Mouse (Mus musculus): ENCODE measurements around the gene Cdh7. TPM values are rescaled to one million over a fixed set of nuclear protein-coding genes. Genes with fewer than 3 reads are reported as not detected.

Gene Cdh7
- total and polyA plus RNA-seq, 3 experiments = 0.49 TPM; not detected in 2

- TF ChIP-seq POLR2AphosphoS5 (IDR thresholded peaks at IDR 0.05; ENCODE audit: insufficient replicate concordance, low read depth, low read length) = no peak
- TF ChIP-seq GATA1 (IDR thresholded peaks at IDR 0.05; ENCODE audit: borderline replicate concordance, low read length) = no peak
- TF ChIP-seq CTCF (IDR thresholded peaks at IDR 0.05; ENCODE audit: low read depth, low read length) = no peak
- no peak for TF ChIP-seq TAL1 (conservative IDR thresholded peaks at IDR 0.05; ENCODE audit: low read depth, low read length)
- no peak for TF ChIP-seq GATA2 (IDR thresholded peaks at IDR 0.05; ENCODE audit: borderline replicate concordance, low read depth, low read length)
- Histone ChIP-seq H3K4me3 (ENCODE audit: low read depth, low read length) (no peak overlapping the region; the same call in 1 of the 2 replicates), H3K36me3 (replicated peaks) (no peaks in the 10 kb centered on the region), H3K27me3 (ENCODE audit: insufficient read depth, low read length) (no peaks in the 10 kb centered on the region; the same call in 1 of the 2 replicates), H3K9me3 (replicated peaks) (peaks cover 19% of the 10 kb centered on the region), H3K4me1 (ENCODE audit: insufficient read depth, low read depth, low read length) (no peaks in the 10 kb centered on the region)
- no peak for DNase-seq (ENCODE audit: low spot score)
- ATAC-seq (ENCODE audit: extremely low read depth, insufficient number of reproducible peaks, low FRiP score, poor library complexity, severe bottlenecking) = no peak
Measured at GRCm38 (mm10) chr1:109982809-109983536, 742 bp downstream of the Cdh7 start.

DNA sequence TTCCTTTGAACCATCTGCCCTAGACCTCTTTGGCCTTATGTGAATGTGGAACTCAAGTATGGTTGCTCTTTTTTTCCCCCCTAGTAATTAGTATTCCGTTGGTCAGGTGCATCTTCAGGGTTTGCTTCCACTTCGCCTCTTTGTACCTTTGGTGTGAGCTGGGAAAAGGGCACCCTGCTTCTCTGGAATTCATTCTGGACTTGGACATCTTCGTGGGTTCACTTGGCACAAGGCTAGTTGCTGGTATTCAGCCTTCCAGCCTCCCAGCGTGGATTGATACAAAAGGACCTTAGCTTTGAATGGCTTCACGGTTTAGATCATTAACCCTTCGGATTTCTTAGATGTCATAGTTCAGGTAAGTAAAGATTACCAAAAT, 1.3 kb downstream of the Cdh7 start:
- H3K4me1 ChIP-seq (ENCODE audit: insufficient read depth, low read depth, low read length) = no peaks in the 10 kb centered on the region
- H3K27me3 ChIP-seq (ENCODE audit: insufficient read depth, low read length) = no peaks in the 10 kb centered on the region; the same call in 1 of the 2 replicates
- DNase-seq (ENCODE audit: low spot score) = no peak
- TF ChIP-seq GATA1 (IDR thresholded peaks at IDR 0.05; ENCODE audit: borderline replicate concordance, low read length) (no peak), TAL1 (conservative IDR thresholded peaks at IDR 0.05; ENCODE audit: low read depth, low read length) (no peak), CTCF (IDR thresholded peaks at IDR 0.05; ENCODE audit: low read depth, low read length) (no peak), GATA2 (IDR thresholded peaks at IDR 0.05; ENCODE audit: borderline replicate concordance, low read depth, low read length) (no peak), POLR2AphosphoS5 (IDR thresholded peaks at IDR 0.05; ENCODE audit: insufficient replicate concordance, low read depth, low read length) (no peak)
- ATAC-seq (ENCODE audit: extremely low read depth, insufficient number of reproducible peaks, low FRiP score, poor library complexity, severe bottlenecking) = no peak
- no peak overlapping the region for H3K4me3 ChIP-seq (ENCODE audit: low read depth, low read length)
- no peaks in the 10 kb centered on the region for H3K36me3 ChIP-seq (replicated peaks)
- H3K9me3 ChIP-seq (replicated peaks) = peaks cover 19% of the 10 kb centered on the region

DNA sequence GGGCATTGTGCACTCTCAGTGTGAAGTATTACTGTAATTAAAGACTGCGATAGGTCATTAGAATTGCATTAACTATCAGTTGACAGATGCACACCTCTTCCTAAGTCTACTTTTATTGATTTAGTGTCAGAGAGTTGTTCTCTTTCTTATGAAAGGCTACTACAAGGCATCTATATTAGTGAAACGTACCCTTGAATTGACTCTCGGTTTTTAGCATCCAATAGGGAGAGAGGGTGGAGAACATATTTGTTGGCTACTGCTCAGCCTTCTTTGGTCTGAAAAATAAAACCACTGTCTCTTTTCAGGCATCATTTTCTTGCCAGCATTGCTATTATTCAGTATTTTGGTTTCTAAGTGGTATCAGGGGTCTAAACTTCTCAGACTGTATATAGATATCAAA, 2.5 kb downstream of the Cdh7 start:
- Histone ChIP-seq H3K9me3 (replicated peaks) (peaks cover 19% of the 10 kb centered on the region), H3K27me3 (ENCODE audit: insufficient read depth, low read length) (no peaks in the 10 kb centered on the region; the same call in 1 of the 2 replicates), H3K36me3 (replicated peaks) (no peaks in the 10 kb centered on the region), H3K4me3 (ENCODE audit: low read depth, low read length) (no peak overlapping the region), H3K4me1 (ENCODE audit: insufficient read depth, low read depth, low read length) (no peaks in the 10 kb centered on the region)
- TF ChIP-seq POLR2AphosphoS5 (IDR thresholded peaks at IDR 0.05; ENCODE audit: insufficient replicate concordance, low read depth, low read length) (no peak), GATA2 (IDR thresholded peaks at IDR 0.05; ENCODE audit: borderline replicate concordance, low read depth, low read length) (no peak), GATA1 (IDR thresholded peaks at IDR 0.05; ENCODE audit: borderline replicate concordance, low read length) (no peak), TAL1 (conservative IDR thresholded peaks at IDR 0.05; ENCODE audit: low read depth, low read length) (no peak), CTCF (IDR thresholded peaks at IDR 0.05; ENCODE audit: low read depth, low read length) (no peak)
- DNase-seq (ENCODE audit: low spot score) (no peak), ATAC-seq (ENCODE audit: extremely low read depth, insufficient number of reproducible peaks, low FRiP score, poor library complexity, severe bottlenecking) (no peak)

- ATAC-seq (ENCODE audit: extremely low read depth, insufficient number of reproducible peaks, low FRiP score, poor library complexity, severe bottlenecking) (no peak), DNase-seq (ENCODE audit: low spot score) (no peak)
- H3K27me3 ChIP-seq (ENCODE audit: insufficient read depth, low read length) = no peaks in the 10 kb centered on the region; the same call in 1 of the 2 replicates
Measured at GRCm38 (mm10) chr1:109985468-109985867, 3.2 kb downstream of the Cdh7 start.

DNA sequence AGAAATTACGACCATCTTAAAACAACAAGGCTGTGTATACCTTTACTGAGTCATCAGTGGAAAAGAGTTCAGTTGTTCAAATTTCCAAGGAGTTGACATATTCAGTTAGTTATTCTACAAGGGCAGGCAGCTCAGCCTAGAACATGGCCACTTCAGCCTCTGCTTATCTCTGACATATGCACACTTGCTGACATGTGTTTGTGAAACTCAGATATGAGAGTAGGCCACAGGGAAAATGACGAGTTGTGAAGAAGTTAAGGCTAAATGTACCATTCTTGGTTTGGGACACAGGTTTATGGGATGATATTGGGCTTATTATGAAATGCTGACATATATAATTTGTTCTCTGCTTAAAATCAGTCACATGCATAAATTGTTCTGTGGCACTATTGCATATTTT, 7.3 kb downstream of the Cdh7 start:
- H3K27me3 ChIP-seq (ENCODE audit: insufficient read depth, low read length) = no peaks in the 10 kb centered on the region
- DNase-seq (ENCODE audit: low spot score) (no peak), ATAC-seq (ENCODE audit: extremely low read depth, insufficient number of reproducible peaks, low FRiP score, poor library complexity, severe bottlenecking) (no peak)
- no peaks in the 10 kb centered on the region for H3K4me1 ChIP-seq (ENCODE audit: insufficient read depth, low read depth, low read length)
- no peak overlapping the region for H3K4me3 ChIP-seq (ENCODE audit: low read depth, low read length)
- peaks cover 2% of the 10 kb centered on the region; the same call in 1 of the 2 replicates for H3K9me3 ChIP-seq (replicated peaks)
- no peak for TF ChIP-seq CTCF (IDR thresholded peaks at IDR 0.05; ENCODE audit: low read depth, low read length)
- no peak for TF ChIP-seq GATA1 (IDR thresholded peaks at IDR 0.05; ENCODE audit: borderline replicate concordance, low read length)
- no peak for TF ChIP-seq TAL1 (conservative IDR thresholded peaks at IDR 0.05; ENCODE audit: low read depth, low read length)
- TF ChIP-seq GATA2 (IDR thresholded peaks at IDR 0.05; ENCODE audit: borderline replicate concordance, low read depth, low read length) = no peak
- no peak for TF ChIP-seq POLR2AphosphoS5 (IDR thresholded peaks at IDR 0.05; ENCODE audit: insufficient replicate concordance, low read depth, low read length)
- no peaks in the 10 kb centered on the region for H3K36me3 ChIP-seq (replicated peaks)

More at GRCm38 (mm10) chr1:109985468-109985867, 3.2 kb downstream of the Cdh7 start:
- Histone ChIP-seq H3K4me1 (ENCODE audit: insufficient read depth, low read depth, low read length) (no peaks in the 10 kb centered on the region), H3K9me3 (replicated peaks) (peaks cover 19% of the 10 kb centered on the region), H3K4me3 (ENCODE audit: low read depth, low read length) (no peak overlapping the region), H3K36me3 (replicated peaks) (no peaks in the 10 kb centered on the region)
- TF ChIP-seq CTCF (IDR thresholded peaks at IDR 0.05; ENCODE audit: low read depth, low read length) (no peak), TAL1 (conservative IDR thresholded peaks at IDR 0.05; ENCODE audit: low read depth, low read length) (no peak), GATA1 (IDR thresholded peaks at IDR 0.05; ENCODE audit: borderline replicate concordance, low read length) (no peak), POLR2AphosphoS5 (IDR thresholded peaks at IDR 0.05; ENCODE audit: insufficient replicate concordance, low read depth, low read length) (no peak), GATA2 (IDR thresholded peaks at IDR 0.05; ENCODE audit: borderline replicate concordance, low read depth, low read length) (no peak)

GRCm38 (mm10) chr1:109993906-109994305, 11.7 kb downstream of the Cdh7 start:
- TF ChIP-seq GATA1 (IDR thresholded peaks at IDR 0.05; ENCODE audit: borderline replicate concordance, low read length) (no peak), POLR2AphosphoS5 (IDR thresholded peaks at IDR 0.05; ENCODE audit: insufficient replicate concordance, low read depth, low read length) (no peak), GATA2 (IDR thresholded peaks at IDR 0.05; ENCODE audit: borderline replicate concordance, low read depth, low read length) (no peak), CTCF (IDR thresholded peaks at IDR 0.05; ENCODE audit: low read depth, low read length) (no peak), TAL1 (conservative IDR thresholded peaks at IDR 0.05; ENCODE audit: low read depth, low read length) (no peak)
- ATAC-seq (ENCODE audit: extremely low read depth, insufficient number of reproducible peaks, low FRiP score, poor library complexity, severe bottlenecking) = no peak
- no peak for DNase-seq (ENCODE audit: low spot score)

More at GRCm38 (mm10) chr1:109993906-109994305, 11.7 kb downstream of the Cdh7 start:
- no peaks in the 10 kb centered on the region for H3K27me3 ChIP-seq (ENCODE audit: insufficient read depth, low read length)
- no peak overlapping the region for H3K4me3 ChIP-seq (ENCODE audit: low read depth, low read length)
- no peaks in the 10 kb centered on the region; the same call in 1 of the 2 replicates for H3K9me3 ChIP-seq (replicated peaks)
- H3K36me3 ChIP-seq (replicated peaks) = no peaks in the 10 kb centered on the region
- no peaks in the 10 kb centered on the region for H3K4me1 ChIP-seq (ENCODE audit: insufficient read depth, low read depth, low read length)
